Mouse (Mus musculus) urinary bladder, adult 2 months (tissue): ENCODE data around the gene Wdr27. TPM values are rescaled to one million over a fixed set of nuclear protein-coding genes. Genes with fewer than 3 reads are reported as not detected.

Experiments used
- DNase-seq: peaks from one replicate; pipeline ENCODE4 v3.0.0; 2022; ENCODE audit warnings: low spot score
- polyA plus RNA-seq: library from polyadenylated mRNA; depleted of rRNA; stranded (reverse); fragments of >200 nt; gene quantifications from 2 replicates; pipeline ENCODE4 v1.2.3, GENCODE M21; 2012; rRNA removed

Gene Wdr27
- polyA plus RNA-seq, 1 experiment: 5.9 TPM

DNA sequence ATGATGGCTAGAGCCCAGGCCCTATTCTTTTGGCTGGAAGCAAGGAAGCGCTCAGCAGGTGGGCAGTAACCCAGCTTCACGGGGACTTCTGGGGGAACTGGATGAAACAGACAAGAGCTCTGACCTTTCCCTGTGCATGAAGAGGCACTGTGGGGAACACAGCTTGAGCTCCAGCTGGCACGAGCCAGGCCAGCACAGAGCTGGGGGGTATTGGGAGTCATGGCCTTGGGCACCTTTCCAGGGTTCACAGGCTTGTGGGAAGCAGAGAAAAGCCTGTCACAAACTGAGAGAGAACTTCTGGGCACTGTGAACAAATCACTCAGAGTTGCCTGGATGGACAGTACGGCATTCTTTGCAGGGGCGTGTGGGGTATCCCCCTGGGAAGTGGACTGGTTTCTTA lies 118.0 kb downstream of the Wdr27 start:
- DNase-seq: no peak

DNA sequence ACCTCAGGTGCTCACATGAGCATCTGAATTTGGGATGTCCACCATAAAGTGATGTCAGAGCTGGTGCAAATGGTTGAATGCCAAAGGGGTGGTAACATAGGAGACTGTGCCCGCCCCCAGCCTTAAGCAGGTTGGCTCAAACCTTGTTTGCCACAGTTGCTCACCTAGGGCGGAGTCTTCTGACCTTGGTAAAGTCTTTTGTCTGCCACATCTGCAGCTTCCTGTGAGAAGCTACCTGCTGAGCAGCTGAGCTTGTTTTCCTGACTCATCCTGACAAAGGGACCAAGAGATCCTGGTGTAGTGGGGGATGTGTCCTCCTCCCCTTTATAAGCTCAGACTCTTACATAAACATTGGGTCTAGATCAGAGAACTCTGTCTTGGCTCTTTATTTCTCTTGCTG lies 125.0 kb downstream of the Wdr27 start:
- DNase-seq: no peak

DNA sequence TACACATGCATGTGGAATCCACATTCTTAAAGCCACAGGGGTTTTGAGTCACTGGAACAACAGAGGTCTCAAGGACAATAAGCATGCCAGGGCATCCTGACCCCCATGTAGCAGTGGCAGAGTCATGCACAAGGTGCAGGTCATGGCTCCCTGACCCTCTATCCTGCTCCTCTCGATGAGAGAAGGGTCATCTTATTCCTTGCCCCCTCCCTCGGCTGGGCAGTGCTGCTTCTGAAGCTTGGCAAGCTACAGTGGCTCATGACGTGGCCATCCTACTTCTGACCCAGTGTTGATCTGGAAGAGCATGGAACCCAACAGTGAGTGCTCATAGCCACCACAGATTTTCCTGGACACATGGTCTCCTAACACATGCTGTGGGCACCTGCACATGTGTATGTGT lies 126.9 kb downstream of the Wdr27 start:
- DNase-seq: no peak

DNA sequence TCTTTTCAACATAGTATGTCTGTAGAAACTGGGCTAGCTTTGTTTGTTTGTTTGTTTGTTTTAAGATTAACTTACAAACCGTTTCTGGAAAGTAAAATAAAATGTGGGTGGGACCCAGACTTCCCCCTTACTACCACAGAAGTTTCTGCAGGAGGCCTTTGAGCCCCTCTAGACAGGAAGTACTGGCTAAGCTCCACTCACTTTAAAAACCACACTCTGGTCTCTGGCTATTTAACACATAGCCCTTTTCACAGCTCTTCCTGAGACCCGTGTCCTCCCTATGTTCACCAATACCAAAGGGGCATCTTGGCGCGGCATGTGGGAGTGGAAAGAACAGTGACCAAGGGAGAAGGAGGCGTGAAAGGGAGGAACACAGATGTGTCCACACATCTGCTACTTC lies 127.7 kb downstream of the Wdr27 start:
- DNase-seq: no peak

DNA sequence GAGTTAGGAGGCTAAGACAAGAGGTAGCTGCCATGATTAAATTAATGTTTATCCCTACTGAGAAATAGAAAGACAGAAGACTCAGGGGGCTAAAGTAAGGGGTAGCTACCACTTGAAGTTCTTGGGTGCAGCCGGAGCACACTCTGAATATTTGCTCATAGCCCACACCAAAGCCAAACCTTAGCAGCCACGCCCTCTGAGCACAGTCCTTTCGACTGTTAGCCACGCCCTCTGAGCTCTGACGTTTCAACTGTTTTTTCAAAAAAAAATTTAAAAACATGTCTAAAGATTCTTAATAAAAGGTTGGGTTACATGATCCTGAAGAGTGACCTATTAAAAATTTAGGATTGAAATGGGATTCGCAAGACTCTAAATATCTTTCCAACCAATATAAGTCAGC lies 130.3 kb downstream of the Wdr27 start:
- DNase-seq: no peak

DNA sequence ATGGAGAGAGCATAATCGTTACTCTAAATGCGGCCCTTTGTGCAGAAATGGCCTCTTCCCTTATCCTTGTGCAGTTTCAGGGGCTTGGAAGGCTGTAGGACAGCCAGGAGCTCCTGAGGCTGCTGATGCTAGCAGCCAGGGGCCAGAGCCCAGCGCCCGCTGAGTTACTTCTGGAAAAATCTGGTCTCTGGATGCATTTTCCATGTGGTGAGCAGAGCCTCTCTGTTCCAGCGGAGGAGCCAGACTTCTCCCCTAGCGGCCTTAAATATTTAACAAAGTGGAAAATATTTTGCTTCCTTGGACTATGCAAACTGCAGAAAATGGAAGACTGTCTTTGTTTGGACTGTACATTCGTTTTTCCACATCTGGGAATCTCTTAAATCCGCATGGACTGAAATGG lies 130.9 kb downstream of the Wdr27 start:
- DNase-seq: no peak

DNA sequence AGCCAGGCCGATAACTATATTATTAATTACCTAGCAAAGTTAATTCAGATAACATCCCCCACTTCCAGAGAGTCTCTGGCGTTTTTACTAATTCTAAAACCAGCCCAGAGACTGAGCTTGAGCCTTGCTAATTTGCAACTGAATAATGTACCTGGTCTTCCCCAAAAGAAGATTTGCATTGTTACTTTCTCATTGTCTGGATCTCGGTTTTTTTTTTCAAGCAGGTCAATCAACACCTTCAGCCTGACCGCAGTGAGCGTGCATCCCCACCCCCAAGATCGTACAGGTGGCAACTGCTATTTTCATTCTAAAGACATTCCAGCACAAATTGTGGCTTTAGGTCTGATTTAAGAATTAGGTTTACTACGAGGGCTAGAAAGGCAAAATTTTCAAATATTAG lies 136.2 kb downstream of the Wdr27 start:
- DNase-seq: no peak

DNA sequence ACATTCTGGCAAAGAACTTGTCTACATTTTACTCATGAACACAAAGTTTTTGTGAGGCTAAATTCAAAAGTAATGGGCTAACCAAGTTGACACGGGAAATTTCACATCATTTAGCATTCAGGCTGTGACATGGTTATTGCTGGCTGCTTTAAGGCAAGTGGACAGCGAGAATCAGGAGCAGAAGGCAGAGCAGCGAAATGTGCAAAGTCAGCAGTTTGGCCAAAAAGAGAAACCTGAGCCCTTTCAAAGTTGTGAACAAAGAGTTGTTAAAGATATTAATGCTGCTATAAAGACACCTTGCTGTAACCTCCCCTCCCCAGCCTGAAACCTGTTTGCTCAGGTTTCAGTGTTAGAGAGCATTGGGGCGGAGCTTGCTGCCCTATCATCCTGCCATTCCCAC lies 143.7 kb downstream of the Wdr27 start:
- no peak for DNase-seq

DNA sequence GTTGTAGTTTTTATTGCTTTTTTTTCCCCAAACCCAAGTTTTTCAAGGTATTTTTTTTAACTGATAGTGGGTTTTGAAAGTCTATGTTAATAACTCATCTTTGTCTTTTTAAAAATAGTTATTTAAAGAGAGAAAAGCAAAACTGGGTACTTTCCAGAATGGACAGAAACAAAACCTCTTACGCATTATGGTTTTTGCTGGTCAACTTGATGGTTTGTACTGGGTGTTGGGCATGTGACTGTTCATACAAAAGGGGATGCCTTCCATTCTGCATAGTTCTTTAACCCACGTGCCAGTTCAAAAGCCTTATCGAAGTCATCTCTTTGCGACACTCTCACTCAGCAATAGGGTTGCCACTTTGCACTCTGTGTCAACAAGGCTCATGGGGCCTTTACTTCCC lies 147.9 kb downstream of the Wdr27 start:
- no peak for DNase-seq

DNA sequence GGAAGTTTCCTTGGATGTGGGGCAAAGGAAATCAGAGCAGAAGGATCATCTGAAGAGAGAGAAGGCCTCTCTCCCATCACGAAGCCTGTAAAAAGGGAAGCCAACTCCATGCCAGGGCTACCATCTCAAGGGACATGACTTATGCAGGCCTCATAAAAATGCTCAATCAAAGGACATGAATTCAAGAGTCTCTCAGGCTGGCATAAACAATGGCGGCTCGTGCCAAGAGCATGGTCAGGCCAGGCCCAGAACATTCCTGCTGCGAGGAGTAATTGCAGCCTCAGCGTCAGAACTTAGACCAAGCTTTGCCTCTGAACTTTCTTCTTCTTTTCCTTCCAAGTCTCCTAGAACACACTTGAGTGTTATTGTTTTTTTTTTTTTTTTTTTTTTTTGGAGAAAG lies 163.6 kb downstream of the Wdr27 start:
- peak; percentile 26 for DNase-seq

DNA sequence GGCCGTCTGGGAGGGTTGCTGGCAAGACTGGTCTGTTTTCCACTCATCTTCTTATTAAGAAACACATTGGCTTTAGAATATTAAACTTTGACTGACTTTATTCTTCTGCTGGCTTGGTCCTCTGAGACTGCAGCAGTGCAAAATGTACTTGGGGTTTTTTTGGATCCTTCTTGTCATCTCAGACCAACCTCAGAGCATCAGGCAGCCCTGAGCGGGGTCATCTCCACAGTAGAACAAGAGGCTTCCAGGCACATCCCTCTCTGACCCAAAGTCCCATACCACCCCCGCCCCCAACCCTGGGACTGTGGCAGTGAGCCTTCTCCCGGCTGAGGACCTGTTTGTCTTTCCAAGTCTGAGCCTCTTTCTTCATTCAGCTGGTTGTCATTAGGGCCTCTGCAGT lies 171.6 kb downstream of the Wdr27 start:
- DNase-seq: no peak

DNA sequence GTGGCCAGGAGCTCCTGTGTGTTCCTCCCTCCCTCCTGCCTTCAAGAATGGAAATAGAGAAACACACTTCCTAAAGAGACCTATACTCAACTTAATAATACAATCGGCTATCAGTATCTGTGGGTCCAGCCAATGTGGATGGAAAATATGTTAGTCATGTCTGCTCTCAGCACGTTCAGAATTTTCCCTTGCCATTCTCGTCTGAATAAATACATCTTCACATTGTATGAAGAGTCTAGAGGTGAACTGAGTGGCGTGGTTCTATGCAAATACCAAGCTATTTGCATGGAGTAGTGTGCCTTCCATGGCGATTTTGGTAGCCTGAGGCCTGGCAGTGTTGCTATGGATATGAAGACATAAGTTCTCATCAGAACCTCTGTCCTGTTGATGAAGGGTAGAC lies 172.6 kb downstream of the Wdr27 start:
- DNase-seq: no peak

Other genes starting within 250 kb of the Wdr27 start
- gene Thbs2, start 248.9 kb downstream of the Wdr27 start, polyA plus RNA-seq: 107 and 123 TPM in 2 replicates
- 40.8 and 55.5 TPM in 2 replicates for gene 1600012H06Rik, start within 50 bp of the Wdr27 start, polyA plus RNA-seq
- 47.1 and 55.6 TPM in 2 replicates for gene Phf10, start 18.1 kb upstream of the Wdr27 start, polyA plus RNA-seq
- 16.5 and 23.8 TPM in 2 replicates for gene 9030025P20Rik, start 35.3 kb upstream of the Wdr27 start, polyA plus RNA-seq
- gene Gm3417, start 35.6 kb upstream of the Wdr27 start, polyA plus RNA-seq: 0.18 TPM in 1 of 2 replicates, not detected in the other
- 8.8 and 9.7 TPM in 2 replicates for gene Gm3435, start 67.0 kb upstream of the Wdr27 start, polyA plus RNA-seq
- gene Ermard, start 98.0 kb upstream of the Wdr27 start, polyA plus RNA-seq: 84.8 and 102 TPM in 2 replicates
- gene Tcte3, start 98.3 kb upstream of the Wdr27 start, polyA plus RNA-seq: 0.39 and 0.40 TPM in 2 replicates
- 4.0 and 5.0 TPM in 2 replicates for gene Gm3448, start 98.4 kb upstream of the Wdr27 start, polyA plus RNA-seq